Mouse (Mus musculus) midbrain, embryonic 14.5 days (tissue): Measurements from ENCODE around the gene Olfr1231. TPM values are rescaled to one million over a fixed set of nuclear protein-coding genes. Genes with fewer than 3 reads are reported as not detected.

Experiments used
- ATAC-seq: fragments of 200-750 bp; cut with Nextera tagmentation; 2 replicates; pipeline ENCODE4 v1.8.0; 2017; ENCODE audit warnings: moderate number of reproducible peaks, moderate library complexity; ENCODE audit not compliant: low FRiP score, low TSS enrichment
- DNase-seq: peaks from one replicate; pipeline ENCODE4 v3.0.0-alpha.2; 2015
- H3K27ac ChIP-seq: fragments of 300-500 bp; sonication (generic); replicated peaks from 2 replicates; pipeline ENCODE4 v1.5.1; 2014; ENCODE audit warnings: mild to moderate bottlenecking, low read depth, low read length, moderate library complexity
- H3K27me3 ChIP-seq: fragments of 300-500 bp; sonication (generic); 2 replicates; pipeline ENCODE4 v1.6.1; 2014; ENCODE audit warnings: low read length, control low read depth, mixed read lengths; ENCODE audit not compliant: control insufficient read depth, insufficient read depth
- H3K36me3 ChIP-seq: fragments of 300-500 bp; sonication (generic); 2 replicates; pipeline ENCODE4 v1.6.1; 2014; ENCODE audit warnings: low read length, control low read depth; ENCODE audit not compliant: control insufficient read depth, insufficient read depth
- H3K4me1 ChIP-seq: fragments of 300-500 bp; sonication (generic); 2 replicates; pipeline ENCODE4 v1.6.1; 2014; ENCODE audit warnings: mild to moderate bottlenecking, antibody characterized with exemption, low read length, control low read depth; ENCODE audit not compliant: control insufficient read depth, insufficient read depth
- H3K4me2 ChIP-seq: fragments of 300-500 bp; sonication (generic); 2 replicates; pipeline ENCODE4 v1.6.1; 2014; ENCODE audit warnings: mild to moderate bottlenecking, low read length, moderate library complexity
- H3K4me3 ChIP-seq: fragments of 300-500 bp; sonication (generic); replicated peaks from 2 replicates; pipeline ENCODE4 v1.5.1; 2014; ENCODE audit warnings: low read depth, low read length
- H3K9ac ChIP-seq: fragments of 300-500 bp; sonication (generic); replicated peaks from 2 replicates; pipeline ENCODE4 v1.6.1; 2014; ENCODE audit warnings: mild to moderate bottlenecking, low read length, moderate library complexity
- H3K9me3 ChIP-seq: fragments of 300-500 bp; sonication (generic); 2 replicates; pipeline ENCODE4 v1.6.1; 2016; ENCODE audit warnings: low read length, control low read depth, mixed read lengths; ENCODE audit not compliant: control insufficient read depth
- WGBS: fragments of 180-500 bp; shearing (Covaris S2); extraction: QIAGEN DNeasy Blood & Tissue Kit; methylation state at CpG from one replicate; pipeline ENCODE4 v1.1.7; 2014; 5-methylcytosine and 5-hydroxymethylcytosine counted together
- polyA plus RNA-seq: library from polyadenylated mRNA; unstranded; fragments of >200 nt; fragmentation: Nextera tagmentation; extraction: Ambion mirVana; gene quantifications from 2 replicates; pipeline ENCODE4 v1.2.1, GENCODE M21; 2014

The Olfr1231 gene
- not detected in 2 replicates for polyA plus RNA-seq

GRCm38 (mm10) chr2:89306974-89307373 is at the start of gene Olfr1231:
TSS of gene Olfr1231 (minus strand) at chr2:89307074.
- Histone ChIP-seq H3K27ac (no peak within 1 kb of the TSS), H3K27me3 (no peaks in the 10 kb centered on the region), H3K36me3 (no peaks in the 10 kb centered on the region), H3K9me3 (no peaks in the 10 kb centered on the region), H3K9ac (no peak within 1 kb of the TSS), H3K4me1 (no peaks in the 10 kb centered on the region), H3K4me3 (no peak within 1 kb of the TSS), H3K4me2 (no peak within 1 kb of the TSS)
- WGBS = 66% methylated on average over 2 of the region's 2 CpGs
- DNase-seq (peak; percentile 19), ATAC-seq (no peak)

GRCm38 (mm10) chr2:89342298-89342697 is 35.4 kb upstream of the Olfr1231 start, which contains the start of gene Olfr1233:
TSS of gene Olfr1233 (minus strand) at chr2:89342398.
- H3K4me3 ChIP-seq = no peak within 1 kb of the TSS
- H3K4me1 ChIP-seq = no peaks in the 10 kb centered on the region
- no peaks in the 10 kb centered on the region for H3K36me3 ChIP-seq
- DNase-seq = no peak
- H3K4me2 ChIP-seq = no peak within 1 kb of the TSS
- no peak for ATAC-seq
- no peak within 1 kb of the TSS for H3K9ac ChIP-seq
- H3K9me3 ChIP-seq = no peaks in the 10 kb centered on the region
- no peak within 1 kb of the TSS for H3K27ac ChIP-seq
- H3K27me3 ChIP-seq = no peaks in the 10 kb centered on the region

- Histone ChIP-seq H3K4me1 (no peaks in the 10 kb centered on the region), H3K4me3 (no peak within 1 kb of the TSS), H3K27me3 (no peaks in the 10 kb centered on the region), H3K36me3 (no peaks in the 10 kb centered on the region), H3K9ac (no peak within 1 kb of the TSS), H3K9me3 (no peaks in the 10 kb centered on the region), H3K27ac (no peak within 1 kb of the TSS), H3K4me2 (no peak within 1 kb of the TSS)
- ATAC-seq (no peak), DNase-seq (no peak)
Measured at GRCm38 (mm10) chr2:89329575-89329974, 22.7 kb upstream of the Olfr1231 start, which contains the start of gene Olfr1232. TSS of gene Olfr1232 (minus strand) at chr2:89329675.

GRCm38 (mm10) chr2:89297168-89297567 is 9.7 kb downstream of the Olfr1231 start, which contains the start of gene Olfr1230:
TSS of gene Olfr1230 (minus strand) at chr2:89297268.
- Histone ChIP-seq H3K9me3 (no peaks in the 10 kb centered on the region), H3K27ac (no peak within 1 kb of the TSS), H3K36me3 (no peaks in the 10 kb centered on the region), H3K4me1 (no peaks in the 10 kb centered on the region), H3K9ac (no peak within 1 kb of the TSS), H3K27me3 (no peaks in the 10 kb centered on the region), H3K4me3 (no peak within 1 kb of the TSS), H3K4me2 (no peak within 1 kb of the TSS)
- DNase-seq (no peak), ATAC-seq (no peak)
- WGBS = 90% methylated on average over 1 of the region's 1 CpGs

GRCm38 (mm10) chr2:89287914-89288313 is 19.0 kb downstream of the Olfr1231 start, which contains the start of gene Olfr1229:
TSS of gene Olfr1229 (minus strand) at chr2:89288014.
- Histone ChIP-seq H3K9me3 (no peaks in the 10 kb centered on the region), H3K4me2 (no peak within 1 kb of the TSS), H3K27ac (no peak within 1 kb of the TSS), H3K27me3 (no peaks in the 10 kb centered on the region), H3K36me3 (no peaks in the 10 kb centered on the region), H3K4me1 (no peaks in the 10 kb centered on the region), H3K9ac (no peak within 1 kb of the TSS), H3K4me3 (no peak within 1 kb of the TSS)
- WGBS = 73% methylated on average over 2 of the region's 2 CpGs
- ATAC-seq (no peak), DNase-seq (no peak)

GRCm38 (mm10) chr2:89253962-89254361 is 52.9 kb downstream of the Olfr1231 start, which contains the start of gene Olfr1228:
TSS of gene Olfr1228 (minus strand) at chr2:89254062.
- Histone ChIP-seq H3K4me3 (no peak within 1 kb of the TSS), H3K27me3 (no peaks in the 10 kb centered on the region), H3K27ac (no peak within 1 kb of the TSS), H3K4me2 (no peak within 1 kb of the TSS), H3K9ac (no peak within 1 kb of the TSS), H3K36me3 (no peaks in the 10 kb centered on the region), H3K9me3 (no peaks in the 10 kb centered on the region), H3K4me1 (no peaks in the 10 kb centered on the region)
- ATAC-seq (no peak), DNase-seq (no peak)

Other genes with a start within 250 kb of the Olfr1231 start
- gene Olfr1218, start 245.9 kb downstream of the Olfr1231 start, polyA plus RNA-seq = not detected in 2 replicates
- gene Olfr1219, start 223.6 kb downstream of the Olfr1231 start, polyA plus RNA-seq = not detected in 2 replicates
- not detected in 2 replicates for gene Olfr1220, start 200.2 kb downstream of the Olfr1231 start, polyA plus RNA-seq
- gene Olfr1221, start 189.8 kb downstream of the Olfr1231 start, polyA plus RNA-seq = not detected in 2 replicates
- not detected in 2 replicates for gene Olfr1222, start 174.0 kb downstream of the Olfr1231 start, polyA plus RNA-seq
- gene Olfr1223, start 155.5 kb downstream of the Olfr1231 start, polyA plus RNA-seq = not detected in 2 replicates
- gene Olfr1224-ps1, start 143.0 kb downstream of the Olfr1231 start, polyA plus RNA-seq = not detected in 2 replicates
- gene Olfr1225, start 132.4 kb downstream of the Olfr1231 start, polyA plus RNA-seq = not detected in 2 replicates
- not detected in 2 replicates for gene Olfr1226, start 107.0 kb downstream of the Olfr1231 start, polyA plus RNA-seq
- not detected in 2 replicates for gene Olfr1228, start 53.0 kb downstream of the Olfr1231 start, polyA plus RNA-seq
- gene Olfr1229, start 19.1 kb downstream of the Olfr1231 start, polyA plus RNA-seq = not detected in 2 replicates
- gene Olfr1230, start 9.8 kb downstream of the Olfr1231 start, polyA plus RNA-seq = not detected in 2 replicates
- gene Olfr1232, start 22.6 kb upstream of the Olfr1231 start, polyA plus RNA-seq = not detected in 2 replicates
- not detected in 2 replicates for gene Olfr1233, start 35.3 kb upstream of the Olfr1231 start, polyA plus RNA-seq
- not detected in 2 replicates for gene Olfr1234, start 57.8 kb upstream of the Olfr1231 start, polyA plus RNA-seq
- not detected in 2 replicates for gene Olfr1238, start 102.6 kb upstream of the Olfr1231 start, polyA plus RNA-seq
- not detected in 2 replicates for gene Olfr1239, start 113.3 kb upstream of the Olfr1231 start, polyA plus RNA-seq
- not detected in 2 replicates for gene Olfr1240, start 135.9 kb upstream of the Olfr1231 start, polyA plus RNA-seq
- not detected in 2 replicates for gene Olfr1241, start 180.1 kb upstream of the Olfr1231 start, polyA plus RNA-seq
- not detected in 2 replicates for gene Olfr1242, start 191.3 kb upstream of the Olfr1231 start, polyA plus RNA-seq
- gene Olfr1243, start 224.4 kb upstream of the Olfr1231 start, polyA plus RNA-seq = not detected in 2 replicates